Mouse (Mus musculus) leukemia stem cell, adult 10-12 weeks (primary cell): ENCODE data around the gene Ppa2. TPM values are rescaled to one million over a fixed set of nuclear protein-coding genes. Genes with fewer than 3 reads are reported as not detected.

Experiments
- polyA plus RNA-seq: library from polyadenylated mRNA; stranded (reverse); fragments of >175 nt; gene quantifications from 2 replicates; pipeline ENCODE4 v1.2.3, GENCODE M21; 2012; ENCODE audit warnings: low replicate concordance

Gene Ppa2
- 27.6 and 53.8 TPM in 2 replicates for polyA plus RNA-seq

DNA sequence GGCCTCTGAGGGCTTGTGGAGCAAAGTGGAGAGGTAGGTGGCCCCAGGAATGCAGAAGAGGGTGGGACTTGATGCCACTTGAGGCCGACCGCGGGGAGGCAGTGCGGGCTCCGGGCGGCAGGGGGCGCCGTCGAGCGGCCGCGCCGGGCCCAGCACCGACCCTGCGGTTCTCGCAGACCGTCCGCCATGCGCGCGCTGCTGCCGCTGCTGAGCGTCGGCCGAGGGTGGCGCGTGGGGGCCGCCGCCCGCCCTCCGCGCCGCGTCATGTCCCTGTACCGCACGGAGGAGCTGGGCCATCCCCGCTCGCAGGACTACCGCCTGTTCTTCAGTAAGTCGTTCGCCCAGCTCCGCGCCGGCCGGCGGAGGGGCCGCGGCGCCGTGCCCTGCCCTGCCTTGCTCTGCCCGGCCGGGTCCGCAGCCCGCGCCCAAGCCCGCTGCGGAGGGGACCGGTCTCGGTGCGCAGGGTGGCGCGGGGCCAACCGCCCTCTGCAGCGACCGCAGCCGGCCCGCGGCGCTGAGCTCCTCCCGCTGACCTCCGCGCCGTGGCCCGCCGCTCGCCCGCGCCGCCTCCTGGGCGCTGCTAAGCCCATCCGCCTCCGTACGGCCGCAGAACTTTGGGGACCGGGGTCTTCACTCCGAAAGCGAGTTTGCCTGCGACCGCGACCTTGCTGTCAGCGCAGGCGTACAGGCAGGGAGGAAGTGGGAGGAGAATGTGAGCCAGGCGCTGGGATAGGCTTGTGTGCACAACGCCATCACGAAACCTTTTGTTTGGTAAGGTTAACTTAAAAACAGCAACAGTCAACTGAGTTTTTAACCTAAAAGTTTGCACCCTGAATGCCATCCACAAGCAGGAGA lies at the start of gene Ppa2:
TSS of gene Ppa2 (plus strand) at position 157 of the 855 bp plus-strand sequence.

Other genes starting within 250 kb of the Ppa2 start
- 0.98 and 1.4 TPM in 2 replicates for gene Ints12, start 218.3 kb upstream of the Ppa2 start, polyA plus RNA-seq
- gene Gstcd, start 218.1 kb upstream of the Ppa2 start, polyA plus RNA-seq = 5.0 and 18.9 TPM in 2 replicates
- not detected in 2 replicates for gene Arhgef38, start 75.2 kb upstream of the Ppa2 start, polyA plus RNA-seq
- 1.1 and 6.1 TPM in 2 replicates for gene Tet2, start 235.0 kb downstream of the Ppa2 start, polyA plus RNA-seq